Mouse (Mus musculus): ENCODE data around the gene Adamtsl5. TPM values are rescaled to one million over a fixed set of nuclear protein-coding genes. Genes with fewer than 3 reads are reported as not detected.

The Adamtsl5 gene
- polyA plus RNA-seq, 1 experiment from 2014 or later, result 2.7 TPM

DNA sequence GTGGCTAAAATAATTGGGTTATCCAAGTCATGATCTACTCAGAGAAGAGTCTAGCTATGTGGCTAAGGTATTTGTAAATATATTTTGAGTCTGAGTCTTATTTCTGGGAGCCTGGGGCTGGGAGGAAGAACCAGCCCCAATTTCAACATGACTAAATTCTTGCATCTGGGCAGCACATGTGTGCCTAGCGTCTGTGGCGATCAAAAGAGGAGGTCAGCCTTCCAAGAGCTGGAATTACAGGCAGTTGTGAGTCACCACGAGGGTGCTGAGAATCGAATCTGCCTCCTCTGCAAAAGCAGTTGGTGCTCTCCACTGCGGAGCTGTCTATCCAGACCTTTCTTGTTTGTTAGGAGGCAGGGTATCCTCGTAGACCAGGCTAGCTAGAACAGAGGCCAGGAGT lies 17.5 kb upstream of the Adamtsl5 start:
- ATAC-seq (ENCODE audit: low FRiP score, low TSS enrichment), result no peak
- Histone ChIP-seq H3K9ac (ENCODE audit: low read depth, low read length) (no peak overlapping the region), H3K4me3 (ENCODE audit: low read length) (no peak overlapping the region), H3K36me3 (ENCODE audit: control insufficient read depth, insufficient read depth, low read length) (no peaks in the 10 kb centered on the region), H3K4me1 (ENCODE audit: control insufficient read depth, insufficient read depth, low read length) (no peaks in the 10 kb centered on the region), H3K9me3 (ENCODE audit: control insufficient read depth, low read length) (no peaks in the 10 kb centered on the region), H3K4me2 (replicated peaks; ENCODE audit: low read depth, low read length) (no peak overlapping the region), H3K27ac (ENCODE audit: low read depth, low read length) (no peak overlapping the region), H3K27me3 (ENCODE audit: control insufficient read depth, insufficient read depth, low read length) (peaks cover 3% of the 10 kb centered on the region; the same call in 1 of the 2 replicates)
- 70% methylated on average over 6 of the region's 6 CpGs for WGBS

DNA sequence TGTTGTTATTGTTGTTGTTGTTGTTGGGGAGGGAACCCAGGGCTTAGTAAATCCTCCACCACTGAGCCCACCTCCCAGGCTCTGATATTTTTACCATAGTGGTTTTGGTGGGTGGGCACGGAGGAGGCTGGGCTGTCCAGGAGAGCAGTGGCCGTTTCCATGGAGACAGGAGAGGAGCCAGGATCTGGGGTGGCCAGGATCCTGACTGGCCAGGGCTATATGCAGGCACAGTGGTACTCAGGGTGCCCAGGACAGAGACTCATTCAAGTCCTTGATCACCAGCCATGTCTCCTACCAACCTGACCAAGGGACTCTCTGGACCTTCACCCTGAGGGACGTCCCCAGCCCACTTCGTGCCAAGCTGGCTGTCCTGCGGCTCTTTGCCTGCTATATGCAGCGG lies 15.5 kb upstream of the Adamtsl5 start:
- no peak overlapping the region for H3K4me3 ChIP-seq (ENCODE audit: low read length)
- 43% methylated on average over 6 of the region's 6 CpGs for WGBS
- ATAC-seq (ENCODE audit: low FRiP score, low TSS enrichment), result no peak

DNA sequence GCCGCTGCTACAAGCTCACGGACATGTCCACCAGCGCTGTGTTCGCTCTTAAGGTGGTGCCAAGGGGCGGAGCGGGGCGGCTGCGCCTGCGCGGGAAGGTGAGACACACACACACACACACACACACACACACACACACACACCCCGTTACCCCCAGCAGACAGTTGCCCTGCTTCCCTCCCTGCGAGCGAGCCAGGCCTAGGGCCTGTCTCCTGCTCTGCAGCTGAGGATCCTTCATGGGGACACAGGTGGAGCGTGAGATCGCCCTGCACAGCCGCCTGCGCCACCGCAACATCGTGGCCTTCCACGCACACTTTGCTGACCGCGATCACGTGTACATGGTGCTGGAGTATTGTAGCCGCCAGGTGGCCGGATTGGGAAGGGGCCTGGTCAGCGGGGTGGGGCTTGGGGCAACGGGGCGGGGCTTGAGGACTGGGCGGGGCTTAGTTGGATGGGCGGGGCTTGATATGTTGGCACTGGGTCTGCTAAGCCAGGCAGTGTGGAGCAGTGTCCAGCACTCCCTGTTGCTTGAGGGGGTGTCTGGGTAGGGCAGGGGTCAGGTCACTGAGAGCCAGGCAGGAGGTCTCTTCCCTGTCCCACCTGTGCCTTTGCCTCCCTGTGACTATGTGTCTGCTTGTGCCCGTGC lies 9.9 kb upstream of the Adamtsl5 start:
- Histone ChIP-seq H3K9me3 (ENCODE audit: control insufficient read depth, low read length) (no peaks in the 10 kb centered on the region), H3K36me3 (ENCODE audit: control insufficient read depth, insufficient read depth, low read length) (no peaks in the 10 kb centered on the region), H3K27ac (ENCODE audit: low read depth, low read length) (no peak overlapping the region), H3K4me2 (replicated peaks; ENCODE audit: low read depth, low read length) (peak overlapping the region; percentile 39), H3K9ac (ENCODE audit: low read depth, low read length) (no peak overlapping the region), H3K4me1 (ENCODE audit: control insufficient read depth, insufficient read depth, low read length) (peaks cover 11% of the 10 kb centered on the region; the same call in 1 of the 2 replicates), H3K4me3 (ENCODE audit: low read length) (peak overlapping the region; percentile 19), H3K27me3 (ENCODE audit: control insufficient read depth, insufficient read depth, low read length) (peaks cover 57% of the 10 kb centered on the region)
- 8% methylated on average over 31 of the region's 31 CpGs for WGBS
- ATAC-seq (ENCODE audit: low FRiP score, low TSS enrichment), result peak; percentile 51

More for the DNA sequence above, 15.5 kb upstream of the Adamtsl5 start:
- Histone ChIP-seq H3K4me1 (ENCODE audit: control insufficient read depth, insufficient read depth, low read length) (no peaks in the 10 kb centered on the region), H3K4me2 (replicated peaks; ENCODE audit: low read depth, low read length) (no peak overlapping the region), H3K27ac (ENCODE audit: low read depth, low read length) (no peak overlapping the region), H3K9ac (ENCODE audit: low read depth, low read length) (no peak overlapping the region), H3K36me3 (ENCODE audit: control insufficient read depth, insufficient read depth, low read length) (no peaks in the 10 kb centered on the region), H3K9me3 (ENCODE audit: control insufficient read depth, low read length) (no peaks in the 10 kb centered on the region), H3K27me3 (ENCODE audit: control insufficient read depth, insufficient read depth, low read length) (peaks cover 8% of the 10 kb centered on the region)

DNA sequence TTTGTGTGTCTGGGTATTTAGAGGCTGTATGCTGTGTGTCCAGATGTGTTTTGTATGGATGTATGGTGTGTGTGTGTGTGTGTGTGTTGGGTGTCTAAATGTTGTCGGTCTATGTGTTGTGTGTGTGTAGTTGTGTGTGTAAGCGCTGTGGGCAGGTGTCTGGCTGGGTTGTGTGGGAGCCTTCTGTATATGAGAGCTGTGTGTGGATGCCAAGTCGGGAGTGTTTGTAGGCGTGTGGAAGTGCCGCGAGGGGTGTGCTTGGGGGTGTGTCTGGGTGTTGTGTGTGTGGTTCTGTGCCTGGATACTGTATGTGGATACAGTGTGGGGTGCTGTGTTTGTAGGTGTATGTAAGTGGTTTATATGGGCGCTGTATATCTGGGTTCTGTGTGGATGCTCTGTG lies 9.1 kb upstream of the Adamtsl5 start:
- ATAC-seq (ENCODE audit: low FRiP score, low TSS enrichment), result no peak

DNA sequence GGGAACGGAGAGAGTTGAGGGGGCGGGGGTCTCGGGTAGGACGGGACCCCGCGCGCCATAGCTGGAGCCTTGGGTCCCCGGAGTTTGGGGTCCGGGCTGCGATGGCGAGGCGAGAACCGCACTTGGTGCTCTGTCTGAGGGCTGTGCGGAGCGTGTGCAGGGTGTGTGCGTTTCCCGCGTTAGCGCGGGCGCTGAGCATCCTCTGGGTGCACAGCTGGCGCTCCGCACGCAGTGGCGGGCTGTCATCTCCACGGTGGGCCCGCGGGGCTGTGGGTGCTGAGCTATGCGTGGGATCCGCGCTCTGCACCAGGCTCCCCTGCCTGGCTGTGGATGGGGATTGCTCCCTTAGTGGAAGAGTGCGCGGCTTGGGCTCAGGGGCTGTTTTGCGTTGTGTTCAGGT lies 8.5 kb upstream of the Adamtsl5 start:
- ATAC-seq (ENCODE audit: low FRiP score, low TSS enrichment), result no peak
- H3K36me3 ChIP-seq (ENCODE audit: control insufficient read depth, insufficient read depth, low read length), result no peaks in the 10 kb centered on the region
- peaks cover 69% of the 10 kb centered on the region for H3K27me3 ChIP-seq (ENCODE audit: control insufficient read depth, insufficient read depth, low read length)
- no peaks in the 10 kb centered on the region for H3K9me3 ChIP-seq (ENCODE audit: control insufficient read depth, low read length)
- H3K9ac ChIP-seq (ENCODE audit: low read depth, low read length), result peak overlapping the region; percentile 31; the same call in 1 of the 2 replicates
- peak overlapping the region; percentile 38 for H3K4me3 ChIP-seq (ENCODE audit: low read length)
- no peak overlapping the region for H3K27ac ChIP-seq (ENCODE audit: low read depth, low read length)
- H3K4me1 ChIP-seq (ENCODE audit: control insufficient read depth, insufficient read depth, low read length), result peaks cover 11% of the 10 kb centered on the region; the same call in 1 of the 2 replicates
- peak overlapping the region; percentile 58 for H3K4me2 ChIP-seq (replicated peaks; ENCODE audit: low read depth, low read length)
- WGBS, result 3% methylated on average over 31 of the region's 34 CpGs

More for the DNA sequence above, 9.1 kb upstream of the Adamtsl5 start:
- peak overlapping the region; percentile 38 for H3K4me3 ChIP-seq (ENCODE audit: low read length)
- peaks cover 64% of the 10 kb centered on the region for H3K27me3 ChIP-seq (ENCODE audit: control insufficient read depth, insufficient read depth, low read length)
- 32% methylated on average over 7 of the region's 7 CpGs for WGBS
- no peak overlapping the region for H3K27ac ChIP-seq (ENCODE audit: low read depth, low read length)
- H3K9ac ChIP-seq (ENCODE audit: low read depth, low read length), result no peak overlapping the region
- no peaks in the 10 kb centered on the region for H3K36me3 ChIP-seq (ENCODE audit: control insufficient read depth, insufficient read depth, low read length)
- peaks cover 11% of the 10 kb centered on the region; the same call in 1 of the 2 replicates for H3K4me1 ChIP-seq (ENCODE audit: control insufficient read depth, insufficient read depth, low read length)
- no peaks in the 10 kb centered on the region for H3K9me3 ChIP-seq (ENCODE audit: control insufficient read depth, low read length)
- H3K4me2 ChIP-seq (replicated peaks; ENCODE audit: low read depth, low read length), result no peak overlapping the region; the same call in 1 of the 2 replicates

DNA sequence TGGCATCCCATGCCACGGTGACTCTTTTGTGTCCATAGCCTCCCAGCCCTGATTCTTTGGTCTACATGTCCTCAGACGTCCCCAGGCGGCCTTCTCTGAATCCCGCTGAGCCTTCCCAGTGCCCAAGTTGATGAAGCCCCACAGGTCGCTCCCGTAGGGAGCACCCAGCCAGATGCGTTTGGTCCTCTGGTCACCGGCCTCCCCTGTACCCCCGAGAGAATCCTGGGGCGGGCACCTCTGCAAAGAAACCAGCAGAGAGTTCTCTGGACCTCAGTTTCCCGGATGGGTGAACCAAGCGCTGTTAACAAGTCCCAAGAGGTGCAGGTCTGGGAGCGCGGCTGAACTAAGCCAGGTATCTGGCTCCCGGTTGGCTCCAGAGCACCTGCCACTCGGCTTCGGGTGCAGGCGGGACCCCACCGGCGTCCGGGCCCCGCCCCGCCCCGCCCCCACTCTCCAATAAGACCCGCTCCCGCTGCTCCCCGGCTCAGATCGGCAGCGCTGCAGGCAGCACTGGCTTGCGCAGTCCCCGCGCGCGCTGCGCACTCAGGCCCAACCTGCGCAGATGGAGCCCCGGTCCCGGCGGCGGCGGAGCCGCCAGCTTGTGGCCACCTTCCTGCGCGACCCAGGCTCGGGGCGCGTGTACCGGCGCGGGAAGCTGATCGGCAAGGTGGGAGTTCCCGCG lies 7.9 kb upstream of the Adamtsl5 start, which contains the start of gene Plk5:
Plk5 (plus strand) TSS at position 459 of the 682 bp plus-strand sequence.
- H3K4me1 ChIP-seq (ENCODE audit: control insufficient read depth, insufficient read depth, low read length), result peaks cover 11% of the 10 kb centered on the region; the same call in 1 of the 2 replicates
- H3K9me3 ChIP-seq (ENCODE audit: control insufficient read depth, low read length), result no peaks in the 10 kb centered on the region
- peak within 1 kb of the TSS; percentile 58 for H3K4me2 ChIP-seq (replicated peaks; ENCODE audit: low read depth, low read length)
- H3K27ac ChIP-seq (ENCODE audit: low read depth, low read length), result no peak within 1 kb of the TSS
- no peak for ATAC-seq (ENCODE audit: low FRiP score, low TSS enrichment)
- peak within 1 kb of the TSS; percentile 31; the same call in 1 of the 2 replicates for H3K9ac ChIP-seq (ENCODE audit: low read depth, low read length)
- peak within 1 kb of the TSS; percentile 38 for H3K4me3 ChIP-seq (ENCODE audit: low read length)
- WGBS, result under 1% methylated on average over 52 of the region's 53 CpGs
- peaks cover 74% of the 10 kb centered on the region for H3K27me3 ChIP-seq (ENCODE audit: control insufficient read depth, insufficient read depth, low read length)
- no peaks in the 10 kb centered on the region for H3K36me3 ChIP-seq (ENCODE audit: control insufficient read depth, insufficient read depth, low read length)

DNA sequence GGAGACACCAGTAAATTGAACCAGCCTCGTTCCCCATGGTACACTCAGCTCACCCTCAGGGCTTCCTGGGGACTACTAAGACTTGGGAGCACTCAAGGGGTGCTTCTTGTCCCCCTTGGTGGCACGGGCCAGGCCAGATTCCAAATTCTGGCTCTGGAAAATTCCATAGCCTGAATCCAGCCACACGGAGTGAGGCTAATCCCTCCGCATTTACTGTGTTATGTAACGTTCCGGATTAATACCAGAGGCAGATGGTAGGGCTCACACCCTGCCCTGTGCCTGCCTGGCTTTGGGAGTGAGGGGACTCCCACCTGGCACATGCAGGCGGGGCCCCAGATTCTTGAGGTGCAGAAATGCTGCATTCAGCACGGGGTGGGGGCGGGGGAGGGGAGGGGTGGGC lies 7.2 kb upstream of the Adamtsl5 start:
- H3K4me2 ChIP-seq (replicated peaks; ENCODE audit: low read depth, low read length), result no peak overlapping the region
- H3K4me3 ChIP-seq (ENCODE audit: low read length), result no peak overlapping the region
- no peaks in the 10 kb centered on the region for H3K36me3 ChIP-seq (ENCODE audit: control insufficient read depth, insufficient read depth, low read length)
- 12% methylated on average over 7 of the region's 9 CpGs for WGBS
- peaks cover 77% of the 10 kb centered on the region for H3K27me3 ChIP-seq (ENCODE audit: control insufficient read depth, insufficient read depth, low read length)
- H3K27ac ChIP-seq (ENCODE audit: low read depth, low read length), result no peak overlapping the region
- H3K9ac ChIP-seq (ENCODE audit: low read depth, low read length), result no peak overlapping the region
- H3K9me3 ChIP-seq (ENCODE audit: control insufficient read depth, low read length), result no peaks in the 10 kb centered on the region
- ATAC-seq (ENCODE audit: low FRiP score, low TSS enrichment), result no peak
- peaks cover 11% of the 10 kb centered on the region; the same call in 1 of the 2 replicates for H3K4me1 ChIP-seq (ENCODE audit: control insufficient read depth, insufficient read depth, low read length)

DNA sequence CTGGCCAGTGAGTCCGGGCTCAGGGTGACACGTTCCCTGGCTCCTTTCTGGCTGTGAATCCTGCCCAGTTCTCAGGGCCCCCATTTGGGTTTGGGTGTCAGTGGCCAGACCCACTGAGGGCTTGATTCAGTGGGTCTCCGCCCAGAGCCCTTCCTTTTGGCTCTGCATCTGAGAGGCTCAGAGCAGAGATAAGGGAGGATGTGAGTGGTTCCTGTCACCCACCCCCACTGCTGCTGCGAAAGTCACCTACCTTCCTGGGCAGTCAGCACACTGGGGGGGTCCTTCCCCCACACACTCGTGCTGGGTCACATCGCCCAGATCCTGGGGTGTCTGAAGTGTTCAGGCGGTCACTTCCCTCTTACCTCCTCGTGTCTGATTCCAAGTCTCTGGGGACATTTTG lies 4.5 kb upstream of the Adamtsl5 start:
- no peak overlapping the region for H3K9ac ChIP-seq (ENCODE audit: low read depth, low read length)
- no peaks in the 10 kb centered on the region for H3K36me3 ChIP-seq (ENCODE audit: control insufficient read depth, insufficient read depth, low read length)
- no peak overlapping the region for H3K4me2 ChIP-seq (replicated peaks; ENCODE audit: low read depth, low read length)
- ATAC-seq (ENCODE audit: low FRiP score, low TSS enrichment), result no peak
- H3K4me3 ChIP-seq (ENCODE audit: low read length), result no peak overlapping the region
- H3K9me3 ChIP-seq (ENCODE audit: control insufficient read depth, low read length), result no peaks in the 10 kb centered on the region
- no peak overlapping the region for H3K27ac ChIP-seq (ENCODE audit: low read depth, low read length)
- peaks cover 91% of the 10 kb centered on the region for H3K27me3 ChIP-seq (ENCODE audit: control insufficient read depth, insufficient read depth, low read length)
- 54% methylated on average over 8 of the region's 8 CpGs for WGBS
- H3K4me1 ChIP-seq (ENCODE audit: control insufficient read depth, insufficient read depth, low read length), result peaks cover 17% of the 10 kb centered on the region

DNA sequence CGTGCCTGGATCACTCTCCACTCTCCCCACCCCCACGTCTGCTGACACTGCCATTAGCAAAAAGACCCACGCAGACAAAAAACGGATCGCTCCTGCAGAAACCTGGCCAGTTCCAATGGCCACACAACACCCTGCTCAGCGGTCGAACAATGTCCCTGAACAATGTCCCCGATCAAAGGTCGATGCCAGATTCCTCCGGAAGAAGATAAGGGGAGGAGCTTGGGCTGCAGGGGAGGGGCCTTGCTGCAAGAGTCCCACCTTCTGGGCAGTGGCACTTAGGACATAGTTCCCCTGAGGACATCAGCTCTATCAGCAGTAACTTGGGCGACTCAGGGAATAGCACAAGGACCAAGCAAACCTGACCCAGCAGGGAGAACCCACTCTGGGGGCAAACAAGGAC lies 3.7 kb upstream of the Adamtsl5 start:
- Histone ChIP-seq H3K9me3 (ENCODE audit: control insufficient read depth, low read length) (no peaks in the 10 kb centered on the region), H3K4me2 (replicated peaks; ENCODE audit: low read depth, low read length) (no peak overlapping the region), H3K27me3 (ENCODE audit: control insufficient read depth, insufficient read depth, low read length) (peaks cover 91% of the 10 kb centered on the region), H3K27ac (ENCODE audit: low read depth, low read length) (no peak overlapping the region), H3K4me3 (ENCODE audit: low read length) (no peak overlapping the region), H3K9ac (ENCODE audit: low read depth, low read length) (no peak overlapping the region), H3K4me1 (ENCODE audit: control insufficient read depth, insufficient read depth, low read length) (peaks cover 18% of the 10 kb centered on the region), H3K36me3 (ENCODE audit: control insufficient read depth, insufficient read depth, low read length) (no peaks in the 10 kb centered on the region)
- ATAC-seq (ENCODE audit: low FRiP score, low TSS enrichment), result no peak
- WGBS, result 28% methylated on average over 11 of the region's 11 CpGs
